Mouse (Mus musculus): Measurements from ENCODE around the gene Mx1.

Mx1 gene

GRCm38 (mm10) chr16:97443670-97444263 is 18.9 kb downstream of the Mx1 start:
- peak; percentile 28 for DNase-seq (ENCODE audit: low read depth, low spot score)

GRCm38 (mm10) chr16:97441967-97442366 is 20.7 kb downstream of the Mx1 start:
- DNase-seq (ENCODE audit: low read depth, low spot score), result no peak

DNA sequence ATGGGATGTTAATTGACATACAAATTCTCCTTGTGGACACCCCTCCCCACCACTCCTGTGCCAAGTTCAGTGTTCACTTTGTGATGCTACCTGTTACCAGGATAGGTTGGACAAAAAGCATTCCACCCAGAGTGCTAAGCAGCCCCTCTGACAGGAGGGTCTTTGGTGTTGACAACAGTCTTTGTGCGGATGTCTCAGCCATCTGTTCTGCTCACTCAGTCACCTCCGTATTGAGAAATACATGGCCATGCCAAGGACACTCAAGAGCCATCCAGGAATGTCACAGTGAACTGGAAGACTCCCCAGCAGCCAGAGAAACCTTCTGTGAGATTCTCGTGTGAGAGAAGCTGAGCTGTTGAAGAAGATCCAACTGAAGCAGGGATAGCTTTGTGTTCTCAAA is 24.5 kb downstream of the Mx1 start:
- DNase-seq (ENCODE audit: low read depth, low spot score), result no peak

- no peak for DNase-seq (ENCODE audit: low read depth, low spot score)
Observed at GRCm38 (mm10) chr16:97437448-97438056, 25.2 kb downstream of the Mx1 start.

- no peak for DNase-seq (ENCODE audit: low read depth, low spot score)
Observed at GRCm38 (mm10) chr16:97434206-97434605, 28.5 kb downstream of the Mx1 start.

GRCm38 (mm10) chr16:97431328-97431727 is 31.4 kb downstream of the Mx1 start:
- no peak for DNase-seq (ENCODE audit: low read depth, low spot score)

DNA sequence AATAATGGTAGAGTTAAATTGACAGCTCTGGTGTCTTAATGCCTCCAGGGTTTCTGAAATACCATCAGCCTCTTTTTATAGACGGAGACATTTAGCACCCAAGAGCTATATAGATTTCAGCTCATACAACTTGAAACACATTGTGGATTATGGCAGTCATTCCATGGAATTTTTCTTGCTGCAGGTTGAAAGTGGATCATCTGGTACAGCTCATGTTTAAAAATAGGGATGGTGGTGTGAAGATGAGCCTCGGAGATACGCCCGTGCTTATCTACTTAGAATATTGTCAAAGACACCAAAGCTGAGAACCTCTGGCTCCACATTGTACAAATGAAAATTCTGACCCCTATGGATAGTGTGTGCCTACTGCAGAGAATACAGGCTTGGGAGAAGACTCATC is 32.6 kb downstream of the Mx1 start:
- DNase-seq (ENCODE audit: low read depth, low spot score), result no peak

- no peak for DNase-seq (ENCODE audit: low read depth, low spot score)
Observed at GRCm38 (mm10) chr16:97428026-97428425, 34.7 kb downstream of the Mx1 start.

DNA sequence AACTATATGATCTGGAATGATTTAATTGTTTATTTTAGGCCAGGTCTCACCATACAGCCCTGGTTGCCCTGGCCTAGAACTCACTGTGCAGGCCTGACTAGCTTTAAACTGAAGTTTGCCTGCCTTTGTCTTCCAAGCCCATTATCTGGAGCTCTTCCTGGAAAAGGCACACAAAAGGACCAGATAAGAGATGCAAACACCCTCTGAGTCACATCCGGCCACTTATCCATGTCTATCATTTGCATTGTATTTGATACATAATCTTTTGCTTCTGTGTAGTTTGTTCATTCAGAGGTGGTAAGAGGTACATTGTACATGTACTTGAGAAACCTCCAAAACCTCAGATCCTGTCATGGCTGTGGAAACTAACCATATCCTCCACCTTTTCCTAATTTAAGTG is 39.1 kb downstream of the Mx1 start:
- DNase-seq (ENCODE audit: low read depth, low spot score), result no peak

GRCm38 (mm10) chr16:97421671-97422070 is 41.0 kb downstream of the Mx1 start:
- no peak for DNase-seq (ENCODE audit: low read depth, low spot score)

DNA sequence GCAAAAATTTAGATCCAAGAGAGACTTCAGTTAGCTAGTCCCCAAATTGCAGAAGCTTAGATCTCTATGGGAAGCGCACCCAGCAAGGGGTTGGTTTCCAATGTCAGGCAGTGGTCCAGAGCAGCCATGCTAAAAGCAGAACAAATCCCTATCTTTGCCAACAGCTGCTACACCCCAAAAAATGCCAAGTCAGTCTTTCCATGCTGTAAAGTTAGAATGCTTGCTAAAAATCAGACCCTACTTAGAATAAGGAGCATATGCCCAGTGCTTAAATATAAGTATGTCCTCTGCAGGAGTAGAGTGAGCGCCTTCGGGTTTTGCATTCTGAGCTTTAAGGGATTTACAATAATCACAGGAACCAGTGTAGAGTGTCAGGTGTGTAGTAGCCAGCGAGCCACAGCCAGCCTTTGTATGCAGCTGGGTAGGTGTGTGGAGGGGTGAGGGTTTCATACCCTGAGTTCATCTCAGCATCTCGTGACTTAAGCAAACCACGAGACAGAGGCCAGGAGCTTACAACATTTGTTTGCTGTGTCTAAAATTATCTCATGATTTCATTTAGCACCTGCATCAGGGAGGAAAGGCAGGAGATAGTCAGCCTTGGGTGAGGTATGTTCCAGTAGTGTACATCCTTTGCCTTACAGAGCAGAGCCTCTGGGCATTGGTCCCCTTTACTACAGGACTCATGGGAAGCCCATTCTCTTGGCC is 43.8 kb downstream of the Mx1 start:
- DNase-seq (ENCODE audit: low read depth, low spot score), result no peak

- peak; percentile 26 for DNase-seq (ENCODE audit: low read depth, low spot score)
Observed at GRCm38 (mm10) chr16:97417896-97418542, 44.7 kb downstream of the Mx1 start.

- DNase-seq (ENCODE audit: low read depth, low spot score), result no peak
Observed at GRCm38 (mm10) chr16:97405476-97406012, 57.2 kb downstream of the Mx1 start.

DNA sequence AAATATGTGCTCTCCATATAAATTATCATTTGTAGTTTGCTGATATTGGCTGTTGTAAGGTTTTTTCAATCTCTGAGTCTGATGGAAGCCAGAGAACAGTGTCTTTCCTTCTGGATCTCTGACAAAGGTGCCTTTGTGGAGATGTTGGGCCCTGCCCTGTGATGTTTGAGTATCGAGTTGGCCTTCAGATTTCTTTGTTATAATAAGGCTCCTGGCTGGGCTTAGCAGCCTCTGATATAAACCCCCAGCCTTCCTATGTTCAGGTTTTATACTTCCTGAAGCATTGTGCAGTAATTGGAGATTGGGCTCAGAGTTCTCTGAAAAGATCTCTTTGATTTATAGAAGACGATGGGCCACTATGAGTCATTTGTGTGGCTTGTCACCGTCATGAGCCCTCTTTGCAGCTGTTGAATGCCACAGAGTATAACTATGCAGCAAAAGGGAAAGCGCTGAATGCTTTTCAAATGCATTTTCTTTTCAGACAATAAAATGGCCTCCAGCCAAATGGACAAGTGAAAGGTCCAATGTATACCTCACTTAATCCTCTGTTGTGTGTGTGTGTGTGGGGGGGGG is 60.4 kb downstream of the Mx1 start:
- no peak for DNase-seq (ENCODE audit: low read depth, low spot score)

DNA sequence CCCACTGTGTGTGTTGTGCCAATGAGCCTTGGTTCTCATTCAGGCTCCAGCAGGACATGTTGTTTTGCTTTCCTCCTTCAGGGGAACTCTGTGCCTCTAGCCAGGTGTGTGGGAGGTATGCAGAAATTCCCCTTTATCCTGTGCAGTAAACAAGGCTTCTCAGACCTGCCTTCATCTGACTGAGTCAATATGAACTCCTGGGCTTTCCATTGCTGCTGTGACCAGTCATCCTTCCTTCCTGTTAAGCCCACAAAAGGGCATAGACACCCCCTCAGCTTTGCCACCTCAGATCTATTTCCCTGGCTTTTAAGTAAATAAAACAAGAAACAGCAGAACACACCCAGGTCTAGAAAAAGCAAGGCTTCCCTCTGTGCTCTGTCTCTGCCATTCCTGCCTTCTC is 61.0 kb downstream of the Mx1 start:
- no peak for DNase-seq (ENCODE audit: low read depth, low spot score)

GRCm38 (mm10) chr16:97399991-97400390 is 62.7 kb downstream of the Mx1 start:
- no peak for DNase-seq (ENCODE audit: low read depth, low spot score)

DNA sequence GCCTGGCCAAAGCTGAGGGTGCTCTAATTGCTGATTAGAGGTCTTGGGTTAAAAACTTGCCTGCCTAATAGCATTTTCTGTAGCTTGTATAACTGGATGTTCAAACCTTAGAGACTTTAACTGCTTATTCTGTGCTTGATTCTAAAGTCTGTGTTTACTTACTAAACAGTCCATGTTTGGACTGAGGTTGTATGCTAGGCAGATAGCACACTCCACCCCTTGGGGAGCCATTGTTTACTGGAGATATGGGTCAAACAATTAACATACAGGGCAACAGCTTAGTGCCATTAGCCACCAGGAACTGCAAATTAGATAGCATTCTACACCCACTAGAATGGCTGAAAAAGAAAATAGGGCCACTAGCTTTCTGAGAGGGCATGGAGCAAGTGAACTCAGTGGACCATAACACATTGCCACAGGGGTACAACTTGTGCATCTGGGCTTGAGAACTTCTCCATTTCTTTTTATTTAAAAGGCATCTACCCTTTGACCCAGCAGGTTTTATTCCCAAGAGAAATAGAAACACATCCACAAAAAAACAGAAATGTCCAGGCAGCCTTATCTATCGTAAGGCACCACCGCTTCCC is 64.7 kb downstream of the Mx1 start:
- no peak for DNase-seq (ENCODE audit: low read depth, low spot score)
